Mouse (Mus musculus) B cell, adult 67 days (primary cell): ENCODE results near the gene Zmpste24. TPM values are rescaled to one million over a fixed set of nuclear protein-coding genes. Genes with fewer than 3 reads are reported as not detected.

Experiments used
- total RNA-seq, 2 experiments: library from RNA; stranded (reverse); gene quantifications; 4 replicates each; pipeline ENCODE4 v1.2.4; 2023

Zmpste24 gene
- 10 to 100 TPM; 33.5 to 33.7 TPM for total RNA-seq

GRCm38 (mm10) chr4:121097650-121098378 lies at the start of gene Zmpste24:
TSS of gene Zmpste24 (minus strand) at chr4:121098241.

GRCm38 (mm10) chr4:121109126-121109525 lies 11.1 kb upstream of the Zmpste24 start, which contains the start of gene Tmco2:
TSS of gene Tmco2 (minus strand) at chr4:121109226.

DNA sequence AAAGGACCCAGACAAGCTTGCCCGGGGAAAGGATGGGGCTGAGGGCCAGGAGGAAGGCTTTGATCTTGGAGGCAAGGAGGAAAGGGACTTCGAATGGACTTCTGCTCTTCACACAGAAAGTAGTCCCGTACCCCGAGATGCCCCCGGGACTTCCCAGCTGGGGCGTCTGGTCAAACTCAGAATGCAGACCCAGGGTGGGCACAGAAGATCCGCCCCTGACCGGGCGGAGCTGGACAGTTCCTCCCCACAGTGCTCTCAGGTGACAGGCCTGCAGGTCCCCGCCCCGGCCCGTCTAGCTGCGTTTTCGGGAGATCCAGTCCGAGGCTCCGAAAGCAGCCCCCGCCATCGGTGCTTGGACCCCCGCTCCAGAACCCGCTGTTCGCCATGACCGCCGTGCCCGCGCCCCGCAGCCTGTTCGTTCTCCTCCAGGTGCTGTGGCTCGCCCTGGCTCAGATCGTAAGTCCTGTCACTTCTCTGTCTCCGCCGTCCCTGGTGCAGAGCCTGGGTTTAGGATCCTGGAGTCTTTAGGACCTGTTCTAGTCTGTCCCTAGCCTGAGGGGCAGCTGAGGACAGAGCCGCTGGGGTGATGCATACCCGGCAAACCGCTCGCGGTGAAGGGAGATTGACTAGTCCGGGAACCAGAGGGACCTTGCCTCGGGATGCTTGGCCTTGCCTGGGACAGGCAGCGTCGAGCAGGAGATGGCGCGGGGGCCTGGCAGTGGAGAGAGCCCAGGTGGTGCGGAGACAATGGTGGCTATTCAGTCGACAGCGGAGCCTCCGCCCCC lies 58.5 kb downstream of the Zmpste24 start, which contains the start of gene Col9a2:
Col9a2 (plus strand) TSS at position 55 of the 785 bp plus-strand sequence.

GRCm38 (mm10) chr4:121016928-121017657 lies 80.9 kb downstream of the Zmpste24 start, which contains the start of gene Smap2:
TSS of gene Smap2 (minus strand) at chr4:121017247.

Other genes with a start within 250 kb of the Zmpste24 start
- gene Rims3, start 243.4 kb downstream of the Zmpste24 start, total RNA-seq, result under 1 TPM; 0.56 to 0.58 TPM
- gene Exo5, start 173.2 kb downstream of the Zmpste24 start, total RNA-seq, result 10 to 100 TPM in 1 of 2 experiments, 1 to 10 TPM in 1; 9.1 to 11.8 TPM
- 1 to 10 TPM; 7.9 to 9.3 TPM for gene Zfp69, start 146.5 kb downstream of the Zmpste24 start, total RNA-seq
- 100 to 1,000 TPM; 380 to 399 TPM for gene Smap2, start 81.0 kb downstream of the Zmpste24 start, total RNA-seq
- gene Col9a2, start 58.9 kb downstream of the Zmpste24 start, total RNA-seq, result not detected
- gene Tmco2, start 11.0 kb upstream of the Zmpste24 start, total RNA-seq, result not detected
- gene Rlf, start 116.8 kb upstream of the Zmpste24 start, total RNA-seq, result 10 to 100 TPM; 73.3 to 82.0 TPM
- gene Gm12888, start 226.7 kb upstream of the Zmpste24 start, total RNA-seq, result not detected